Mouse (Mus musculus) spleen, postnatal 10 days (tissue): ENCODE data around the gene Taf4.

ENCODE experiments used
- DNase-seq, 2 experiments: peaks; one replicate each; pipeline ENCODE4 v3.0.0; 2021 to 2022; ENCODE audit warnings: low spot score in 2 of 2

Gene Taf4

DNA sequence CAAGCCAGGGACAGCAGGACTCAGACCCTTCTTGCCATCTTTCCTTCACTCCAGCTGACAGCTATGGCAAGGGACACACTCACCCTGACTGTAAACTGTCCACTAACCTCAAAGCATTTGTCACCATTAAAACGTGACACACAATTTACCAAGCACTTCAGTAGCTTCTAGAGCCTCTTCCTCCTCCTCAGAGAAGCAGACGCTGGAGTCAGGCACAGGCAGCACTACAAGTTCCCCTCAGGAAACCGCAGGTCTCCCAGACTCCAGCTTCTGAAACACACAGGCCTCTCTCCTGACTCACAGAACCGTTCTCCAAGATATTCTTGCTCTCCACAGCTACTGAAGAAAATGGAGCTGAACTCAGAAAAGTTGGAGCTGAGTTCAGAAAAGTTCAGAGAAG, 39.4 kb downstream of the Taf4 start:
- DNase-seq: no peak

DNA sequence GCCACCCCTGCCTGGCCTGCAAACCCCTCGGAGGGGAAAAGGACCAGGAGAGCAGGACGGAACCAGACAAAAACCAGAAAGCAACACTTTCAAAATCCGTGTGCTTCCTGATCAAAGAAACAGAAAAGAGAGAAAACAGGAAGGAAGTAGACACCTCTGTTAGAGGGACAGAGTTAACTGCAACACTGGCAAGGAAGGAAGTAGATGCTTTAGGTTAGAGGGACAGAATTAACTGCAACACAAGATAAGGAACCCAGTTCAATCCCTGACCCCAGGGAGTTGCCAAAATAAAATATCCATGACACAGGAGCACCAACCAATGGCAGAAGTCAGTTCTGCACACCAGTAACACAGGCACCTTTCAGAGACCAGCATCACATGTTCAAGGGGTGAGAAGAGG, 42.3 kb downstream of the Taf4 start:
- no peak for DNase-seq

DNA sequence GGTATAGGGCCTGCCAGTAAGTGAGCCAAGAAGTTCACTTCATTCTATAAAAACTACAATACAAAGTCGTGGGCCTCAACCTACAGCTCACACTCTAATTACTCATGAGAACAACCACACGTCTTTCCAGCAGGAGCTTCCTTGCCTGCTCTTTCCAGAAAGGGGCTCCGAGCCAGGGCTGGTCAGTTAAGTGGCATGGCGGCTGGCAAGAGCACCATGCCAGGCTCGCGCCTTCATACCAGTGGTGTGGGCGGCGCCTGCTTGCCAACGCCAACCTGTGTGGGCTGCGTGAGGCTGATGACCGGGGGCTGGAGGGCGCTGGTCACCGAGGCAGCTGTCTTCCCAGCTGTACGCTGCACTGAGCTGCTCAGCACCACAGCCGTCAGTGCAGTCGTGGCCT, 44.7 kb downstream of the Taf4 start:
- no peak for DNase-seq

DNA sequence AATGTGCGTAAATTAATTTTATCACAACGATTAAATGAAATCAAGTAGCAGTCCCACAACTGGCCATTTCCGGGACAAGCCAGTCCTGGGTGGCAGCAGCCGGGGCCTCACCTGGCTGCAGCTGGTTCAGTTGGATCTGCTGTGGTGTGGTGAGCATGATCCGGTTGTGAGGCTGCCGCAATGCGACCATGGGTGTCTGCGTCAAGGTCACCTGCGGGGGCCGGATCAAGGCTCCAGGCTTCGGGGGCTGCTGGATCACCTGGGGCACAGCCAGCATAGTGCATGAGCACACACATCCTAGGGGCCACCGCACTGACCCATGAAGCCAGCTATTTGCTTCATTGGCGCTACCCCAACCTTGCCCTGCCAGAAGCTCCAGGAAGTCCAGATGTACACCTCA, 47.3 kb downstream of the Taf4 start:
- DNase-seq: no peak

DNA sequence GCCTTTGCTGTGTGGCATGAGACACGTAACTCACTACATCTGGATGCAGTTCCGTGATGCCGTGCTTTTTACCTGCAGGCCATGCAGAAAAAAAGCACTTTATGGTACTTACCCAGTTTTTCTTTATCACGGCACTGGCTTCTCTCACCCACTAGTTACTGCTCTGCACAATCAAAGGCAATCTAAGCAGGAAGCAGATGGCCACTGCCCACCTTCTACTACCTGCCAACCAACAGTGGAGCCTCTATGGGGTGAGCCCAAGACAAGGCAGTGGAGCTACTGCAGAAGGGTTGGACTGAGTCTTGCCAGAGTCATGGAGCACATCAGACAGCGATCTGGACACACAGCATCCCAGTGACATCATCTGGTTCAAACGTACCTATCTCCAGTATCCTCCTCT, 52.4 kb downstream of the Taf4 start:
- no peak for DNase-seq

DNA sequence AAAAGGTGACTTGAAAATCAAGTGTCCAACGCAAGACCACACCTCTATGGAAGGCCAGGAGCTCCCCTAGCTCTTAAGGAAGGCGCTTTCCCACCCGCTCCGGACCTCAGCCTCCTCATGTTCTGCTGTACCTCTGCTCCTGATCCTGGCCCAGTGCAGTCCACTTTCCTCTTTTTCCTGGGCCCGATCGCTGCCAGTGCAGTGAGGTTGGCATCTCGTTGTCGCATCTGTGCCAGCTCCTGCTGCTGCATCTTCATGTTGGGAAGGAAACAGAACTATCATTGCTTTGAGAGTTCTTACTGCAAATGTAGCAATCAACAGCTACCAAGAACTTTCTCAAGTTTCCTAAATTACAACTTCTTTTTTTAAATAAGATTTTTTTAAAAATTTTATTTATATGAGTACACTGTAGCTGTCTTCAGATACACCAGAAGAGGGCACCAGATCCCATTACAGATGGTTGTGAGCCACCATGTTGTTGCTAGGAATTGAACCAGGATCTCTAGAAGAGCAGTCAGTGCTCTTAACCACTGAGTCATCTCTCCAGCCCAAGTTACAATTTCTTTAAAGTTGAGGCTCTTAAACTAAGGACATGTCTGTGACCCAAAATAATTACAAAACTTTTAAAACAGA, 55.3 kb downstream of the Taf4 start:
- DNase-seq: no peak

DNA sequence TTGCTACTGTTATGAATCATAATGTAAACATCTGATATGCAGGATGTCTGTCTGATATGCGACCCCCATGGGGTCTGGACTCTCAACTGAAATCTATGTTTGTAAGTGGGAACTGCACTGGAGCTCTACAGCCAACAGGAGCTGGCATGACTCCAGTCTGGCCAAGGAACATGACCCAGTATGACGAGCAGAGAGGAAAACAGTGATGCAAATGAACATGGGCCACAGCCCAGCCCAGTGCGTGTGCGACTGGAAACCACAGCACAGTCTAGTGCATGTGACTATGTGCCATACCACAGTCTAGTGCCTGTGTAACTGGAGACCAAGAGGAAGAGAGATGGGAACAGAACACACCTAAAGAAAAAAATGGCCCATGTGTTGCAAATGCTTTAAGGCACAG, 56.4 kb downstream of the Taf4 start:
- DNase-seq: no peak

DNA sequence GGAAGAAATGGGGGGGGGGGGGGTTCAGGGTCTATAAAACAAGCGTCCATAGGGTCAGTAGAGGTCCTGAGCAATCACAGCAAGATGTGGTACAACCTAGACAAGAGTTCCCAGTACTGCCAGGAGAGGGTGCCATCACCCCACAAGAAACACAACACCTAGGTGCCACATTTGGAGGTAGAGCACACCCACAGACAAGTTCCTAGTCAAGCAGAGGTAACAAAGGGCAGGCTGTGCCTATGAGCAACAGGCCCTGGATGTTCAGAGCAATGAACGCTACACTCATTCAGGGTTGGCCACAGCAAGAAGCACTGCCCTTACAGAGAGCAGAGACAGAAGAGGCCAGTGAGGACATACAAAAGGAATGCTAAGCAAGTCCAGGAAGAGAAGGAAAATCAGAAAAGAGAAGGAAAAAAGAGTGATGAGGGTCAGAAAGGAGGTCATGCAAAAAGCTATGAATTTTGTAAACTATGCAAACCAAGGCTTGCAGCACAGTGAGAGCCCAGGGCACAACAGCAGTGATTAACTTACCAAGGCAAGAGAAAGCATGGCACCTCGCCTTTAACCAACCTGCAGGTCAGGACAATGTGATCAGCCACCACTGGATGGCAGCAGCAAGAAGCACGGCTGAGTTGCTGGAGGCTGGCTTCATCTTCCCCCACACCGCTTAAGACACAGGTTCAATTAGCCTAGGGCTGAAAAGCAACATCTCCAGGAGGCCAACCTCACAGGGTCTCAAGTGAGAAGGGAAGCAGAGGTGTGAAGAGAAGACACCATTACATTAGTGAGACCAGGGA, 59.4 kb downstream of the Taf4 start:
- peak; percentile 50 to 79 for DNase-seq

DNA sequence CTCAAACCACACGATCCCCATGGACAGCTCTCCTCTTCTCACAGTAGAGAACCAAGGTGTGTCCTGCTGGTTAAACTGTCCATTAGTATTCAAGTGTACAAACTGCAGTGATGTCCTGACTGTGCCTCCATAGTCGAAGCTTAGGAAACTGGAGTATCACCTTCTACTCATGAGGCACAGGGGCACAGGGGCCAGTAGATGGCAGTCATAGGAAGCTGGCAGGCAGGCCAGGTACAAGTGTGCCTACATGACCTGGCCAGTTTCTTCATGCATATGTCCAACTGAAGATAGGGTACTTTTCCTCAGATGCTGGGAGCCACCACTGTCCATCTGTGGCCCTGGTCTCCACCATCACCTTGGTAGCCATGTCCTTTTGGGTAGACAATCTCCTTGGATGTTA, 62.2 kb downstream of the Taf4 start:
- no peak for DNase-seq

DNA sequence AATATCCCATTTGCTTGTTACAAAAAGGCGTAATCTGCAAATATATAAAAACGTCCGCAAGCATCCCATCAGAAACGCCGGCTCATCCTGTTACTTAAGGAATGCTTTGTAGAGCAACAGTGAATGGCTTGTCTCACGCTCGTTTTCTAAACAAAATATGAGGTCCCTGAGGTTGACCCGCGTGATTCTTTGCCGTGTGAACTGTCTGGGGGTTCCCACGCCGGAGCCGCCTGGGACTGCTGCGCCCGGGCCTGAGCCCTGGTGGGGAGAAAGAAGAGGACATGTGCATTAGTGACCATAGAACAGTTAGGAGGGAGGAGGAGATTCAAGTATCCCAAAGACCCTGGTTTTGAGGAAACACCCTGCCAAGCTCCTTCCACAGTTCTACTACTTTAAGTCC, 63.1 kb downstream of the Taf4 start:
- no peak for DNase-seq

DNA sequence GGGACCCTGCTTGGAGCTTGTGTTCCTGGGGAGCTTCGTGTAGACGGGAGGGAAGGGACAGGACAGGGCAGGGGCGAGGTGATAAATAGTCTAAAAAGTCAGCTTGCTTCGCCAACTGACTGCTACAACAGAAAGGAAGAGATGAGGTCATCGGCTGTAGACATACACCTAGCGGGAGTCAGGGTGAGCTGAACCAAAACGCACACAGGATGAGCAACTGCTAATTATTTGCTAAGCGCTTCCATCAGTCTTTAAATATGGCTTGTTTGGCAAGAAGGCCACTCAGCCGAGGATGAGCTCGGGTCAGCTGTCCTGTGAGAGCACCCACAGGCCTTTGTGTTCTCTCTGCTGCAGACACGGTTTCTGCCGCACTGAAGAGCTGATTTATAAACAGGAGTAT, 63.5 kb downstream of the Taf4 start:
- DNase-seq: no peak

DNA sequence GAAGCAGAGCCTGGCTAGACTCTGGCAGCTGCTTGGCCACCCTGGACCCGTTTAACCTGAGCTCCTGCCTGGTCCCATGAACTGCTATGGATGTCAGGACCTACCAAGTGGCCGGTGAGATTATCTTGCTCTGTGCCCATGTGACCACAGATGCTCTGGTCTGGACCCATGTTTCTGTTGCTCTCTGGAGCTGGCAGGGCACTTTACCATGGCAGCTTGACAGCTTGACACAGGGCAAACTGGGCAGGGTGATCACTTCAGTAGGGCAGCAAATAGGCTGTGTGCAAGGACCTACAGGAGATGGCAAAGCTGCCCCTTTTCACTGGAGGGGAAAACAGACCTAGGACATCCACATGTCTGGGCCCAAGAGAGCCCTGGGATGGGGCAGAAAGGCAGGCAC, 79.5 kb downstream of the Taf4 start:
- no peak for DNase-seq

DNA sequence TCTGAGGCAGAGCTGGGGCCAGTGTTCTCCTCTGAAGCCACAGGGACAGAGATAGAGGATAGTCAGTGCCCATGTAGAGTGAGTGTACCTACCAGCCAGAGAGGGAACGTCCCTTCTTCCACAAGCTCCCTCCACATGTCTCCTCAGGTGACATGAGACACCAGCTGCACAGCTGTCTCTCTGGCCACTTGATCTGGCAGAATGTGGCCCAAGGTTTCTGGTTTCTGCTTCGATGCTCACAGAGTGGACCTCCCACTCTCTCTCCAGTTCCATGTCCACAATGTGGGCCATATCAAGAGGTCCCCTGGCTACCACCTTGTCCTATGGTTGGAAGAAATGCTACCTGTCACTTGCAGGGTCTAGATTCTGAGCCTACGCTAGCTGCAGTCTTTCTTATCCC, 85.4 kb downstream of the Taf4 start:
- DNase-seq: no peak

DNA sequence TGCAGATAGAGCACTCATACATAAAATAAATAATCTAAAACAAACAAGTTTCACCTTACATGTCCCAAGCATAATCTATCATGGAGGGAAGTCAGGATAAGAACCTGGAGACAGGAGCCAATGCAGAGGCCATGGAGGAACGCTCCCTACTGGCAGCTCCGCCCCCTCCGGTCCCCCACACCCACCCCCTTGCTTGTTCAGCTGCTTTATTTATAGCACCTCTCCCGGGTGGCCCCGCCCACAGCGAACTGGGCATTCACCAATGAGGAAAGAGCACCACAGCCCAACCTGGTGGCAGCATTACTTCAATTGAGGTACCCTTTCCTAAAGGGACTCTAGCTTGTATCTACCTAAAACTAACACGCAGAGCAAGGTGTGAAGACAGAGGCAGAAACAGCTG, 91.9 kb downstream of the Taf4 start:
- DNase-seq: no peak

DNA sequence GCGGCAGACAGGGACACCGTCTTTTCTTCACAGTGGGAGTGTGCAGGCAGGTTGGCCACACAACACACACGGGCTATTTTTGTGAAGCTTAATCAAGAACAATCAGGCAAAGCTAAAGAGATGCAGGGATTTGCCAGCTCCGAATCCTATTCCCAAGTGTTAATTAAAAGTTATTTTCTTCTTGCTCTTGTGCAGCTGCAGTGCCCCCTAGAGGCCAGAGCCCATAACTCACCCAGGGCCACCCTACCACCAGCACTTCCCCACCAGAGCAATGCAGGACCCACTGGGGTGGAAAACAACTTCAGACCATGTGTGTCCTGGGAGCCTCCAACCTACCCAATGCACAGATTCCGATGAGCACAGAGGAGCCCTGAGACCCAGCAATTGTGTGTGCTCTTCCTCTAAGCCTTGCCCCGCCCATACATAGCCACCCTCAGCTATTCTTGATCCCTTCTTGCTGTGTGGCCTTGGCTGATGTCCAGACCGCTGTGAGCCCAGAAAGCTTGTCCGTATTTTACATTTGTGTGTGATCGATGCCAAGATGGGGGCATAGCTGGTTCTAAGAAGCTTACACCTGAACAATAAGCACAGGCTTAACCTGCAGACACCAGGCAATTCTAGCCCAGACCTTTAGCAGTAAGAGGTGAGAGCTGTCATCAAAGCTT, 98.8 kb downstream of the Taf4 start:
- peak in 1 of 2 experiments; percentile 65 for DNase-seq

DNA sequence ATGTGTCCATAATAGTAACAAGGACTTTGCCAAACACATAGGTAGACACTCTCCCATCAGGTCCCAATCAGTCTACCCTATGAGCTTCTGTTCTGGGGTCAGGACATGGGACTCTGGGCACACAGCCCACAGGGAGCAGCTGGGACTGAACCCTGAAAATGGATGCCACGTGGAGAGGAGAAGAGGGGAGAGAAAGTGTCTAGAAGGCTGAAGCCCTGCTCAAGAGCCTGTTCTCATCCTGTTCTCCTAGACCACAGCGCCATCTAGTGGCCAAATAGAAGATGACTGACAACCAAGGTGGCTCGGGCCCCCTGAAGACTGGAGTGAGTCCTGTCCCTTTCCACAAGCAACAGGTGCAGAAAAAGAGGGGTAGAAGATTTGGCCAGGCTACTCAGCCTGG, 101.3 kb downstream of the Taf4 start:
- peak; percentile 45 to 74 for DNase-seq

DNA sequence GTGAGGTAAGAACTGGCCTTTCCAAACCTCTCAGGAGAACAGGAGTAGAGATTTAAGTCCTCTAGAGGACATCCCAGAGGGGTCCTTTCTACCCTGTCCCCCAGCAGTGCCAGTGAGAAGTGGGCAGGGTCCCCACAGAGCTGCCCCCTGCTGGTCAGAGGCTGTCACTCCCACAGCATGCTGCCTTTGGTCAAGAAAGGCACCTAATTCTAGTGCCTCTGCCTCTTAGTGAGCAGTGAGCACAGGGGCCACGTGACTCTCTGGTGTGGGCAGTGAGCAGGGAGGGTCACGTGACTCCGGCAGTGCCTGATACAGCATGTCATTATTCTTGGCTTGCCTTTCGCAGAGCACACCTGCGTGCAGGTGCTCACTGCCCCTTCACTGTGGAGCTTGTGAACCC, 103.1 kb downstream of the Taf4 start:
- peak in 1 of 2 experiments; percentile 23 for DNase-seq

DNA sequence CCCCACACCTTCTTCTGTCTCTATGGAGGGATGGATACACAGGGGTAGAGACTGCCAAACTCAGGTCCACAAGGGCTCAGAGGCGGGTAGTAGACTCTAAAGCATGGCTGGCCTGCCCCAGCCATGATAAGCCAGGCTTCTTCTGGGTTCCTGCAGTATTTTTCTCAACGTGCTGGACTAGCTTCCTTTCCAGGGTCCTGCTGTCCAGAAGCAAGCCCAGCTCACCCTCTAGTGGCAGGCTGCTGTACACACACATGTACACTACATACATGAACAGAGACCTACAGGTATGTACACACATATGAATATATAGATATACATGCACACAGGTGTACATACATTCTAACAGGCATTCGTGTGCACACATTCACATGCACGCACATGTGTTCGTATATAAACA, 103.7 kb downstream of the Taf4 start:
- no peak for DNase-seq

DNA sequence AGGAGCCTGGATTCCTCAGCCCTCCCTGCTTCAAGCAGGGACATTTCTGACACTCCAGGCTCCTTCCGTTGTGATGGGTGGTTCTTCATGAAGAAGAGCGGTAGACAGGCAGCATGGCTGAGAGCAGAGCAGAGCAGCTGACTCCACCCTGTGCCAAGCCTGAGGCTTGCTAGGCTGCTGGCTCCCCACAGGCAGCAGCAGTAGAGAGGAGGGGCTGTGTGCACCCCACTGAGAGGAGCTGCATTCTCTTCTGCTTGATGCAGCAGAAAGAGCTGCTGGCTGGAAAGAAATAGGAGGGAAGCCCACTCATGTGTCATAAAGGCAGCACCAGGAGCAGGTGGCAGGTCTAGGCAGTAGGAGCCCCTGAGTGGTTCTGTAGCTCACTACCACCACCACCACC, 106.6 kb downstream of the Taf4 start:
- no peak for DNase-seq

DNA sequence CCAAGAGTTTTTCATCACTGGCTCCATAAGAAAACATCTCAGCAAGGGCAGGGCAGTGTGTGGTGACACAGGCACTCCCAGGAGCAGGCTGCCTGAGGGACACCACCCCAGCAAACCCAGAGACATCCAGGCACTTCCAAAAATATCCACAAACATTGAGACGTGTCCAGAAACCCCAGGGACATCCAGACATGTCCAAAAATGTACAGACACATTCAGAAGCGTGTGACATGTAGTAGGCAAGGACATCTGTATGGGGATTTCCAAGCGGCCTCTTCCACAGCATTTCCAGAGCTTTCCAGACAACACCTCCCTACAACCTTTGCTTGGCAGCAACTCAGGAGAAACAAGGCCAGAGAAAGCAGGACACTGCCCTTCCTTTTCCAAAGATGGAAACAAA, 108.8 kb downstream of the Taf4 start:
- no peak for DNase-seq

DNA sequence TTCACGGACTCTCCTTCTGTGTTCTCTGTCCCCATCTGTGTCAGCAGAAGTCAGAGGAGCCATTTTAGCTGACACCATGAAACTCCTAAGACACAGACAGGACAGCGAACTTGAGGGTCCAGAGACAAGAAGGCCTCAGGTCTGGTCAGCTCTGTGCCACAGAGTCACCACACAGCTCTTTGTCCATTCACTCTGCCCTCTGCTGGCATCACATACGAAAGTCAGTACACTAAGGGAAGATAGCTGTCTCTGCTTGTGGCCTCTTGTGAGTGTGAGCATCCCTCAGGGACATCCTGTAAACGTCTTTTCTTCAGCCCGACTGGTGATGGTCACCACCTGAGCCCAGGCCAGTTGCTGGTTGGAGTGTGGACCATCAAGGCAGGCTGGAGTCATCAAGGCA, 111.3 kb downstream of the Taf4 start:
- no peak for DNase-seq

DNA sequence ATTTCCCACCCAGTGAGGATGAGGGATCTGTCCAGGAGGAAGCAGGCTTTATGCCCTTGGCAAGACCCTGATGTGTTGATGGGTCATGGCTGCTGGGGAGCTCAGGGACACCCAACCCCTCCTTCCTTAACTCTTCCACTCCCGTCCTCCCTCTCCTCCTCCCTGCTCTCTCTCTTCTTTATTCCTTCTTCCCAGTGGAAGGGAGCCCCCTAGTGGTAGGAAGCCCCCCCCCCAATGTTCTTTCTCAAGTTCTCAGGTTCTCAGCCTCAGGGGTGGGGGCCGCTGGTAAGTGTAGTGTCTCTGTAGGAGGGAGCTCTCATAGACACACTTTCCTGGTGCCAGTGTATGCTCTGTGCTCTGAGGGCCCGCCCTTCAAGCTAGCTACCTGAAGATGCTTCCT, 113.2 kb downstream of the Taf4 start:
- no peak for DNase-seq

DNA sequence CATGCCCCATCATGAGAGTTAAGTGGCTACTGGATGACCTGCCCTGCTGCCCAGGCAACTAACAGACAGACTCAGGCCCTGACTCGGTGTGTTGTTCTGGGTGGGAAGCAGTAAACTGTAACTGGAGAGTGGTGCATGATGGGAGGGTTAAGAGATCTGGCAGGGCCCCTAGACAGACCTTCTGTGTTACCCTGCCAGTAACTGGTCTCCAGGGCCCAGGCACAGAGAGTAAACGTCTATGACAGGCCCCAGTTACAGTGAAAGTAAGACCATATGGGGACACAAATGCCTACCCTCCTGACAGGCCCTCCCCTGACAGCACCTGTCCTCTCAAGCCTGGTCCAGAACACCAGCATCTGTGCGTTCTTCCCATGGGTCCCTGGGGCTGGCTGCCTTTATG, 113.8 kb downstream of the Taf4 start:
- DNase-seq: no peak
